Mouse (Mus musculus): ENCODE data around the gene Tcl1.
A peak's percentile ranks its signal among the peaks of the same experiment; 100 is the strongest.
"Not testable (repeated sequence)": the region's sequence is repeated elsewhere in the genome, so short reads cannot be mapped to it uniquely, and the experiment has no call there.

Gene Tcl1

GRCm38 (mm10) chr12:105222601-105223319 is at the start of gene Tcl1:
Gene Tcl1, minus strand, starts transcription at chr12:105222793.
- DNase-seq (ENCODE audit: low read depth) = peak; percentile 8

- DNase-seq (ENCODE audit: low read depth) = no peak
These were observed 48.7 kb upstream of the Tcl1 start for GRCm38 (mm10) chr12:105271016-105271965.

- no peak for DNase-seq (ENCODE audit: low read depth)
These were observed 44.5 kb upstream of the Tcl1 start for GRCm38 (mm10) chr12:105267076-105267475.

GRCm38 (mm10) chr12:105266096-105266495 is 43.5 kb upstream of the Tcl1 start:
- peak; percentile 73 for DNase-seq (ENCODE audit: low read depth)

- no peak for DNase-seq (ENCODE audit: low read depth)
These were observed 36.6 kb upstream of the Tcl1 start for GRCm38 (mm10) chr12:105259221-105259620.

GRCm38 (mm10) chr12:105258787-105259186 is 36.2 kb upstream of the Tcl1 start:
- peak; percentile 20 for DNase-seq (ENCODE audit: low read depth)

GRCm38 (mm10) chr12:105253796-105254195 is 31.2 kb upstream of the Tcl1 start:
- no peak for DNase-seq (ENCODE audit: low read depth)

GRCm38 (mm10) chr12:105248763-105249233 is 26.2 kb upstream of the Tcl1 start:
- DNase-seq (ENCODE audit: low read depth) = peak; percentile 5

GRCm38 (mm10) chr12:105239060-105239459 is 16.5 kb upstream of the Tcl1 start:
- DNase-seq (ENCODE audit: low read depth) = no peak

- no peak for DNase-seq (ENCODE audit: low read depth)
These were observed 12.5 kb upstream of the Tcl1 start for GRCm38 (mm10) chr12:105235091-105235490.

GRCm38 (mm10) chr12:105234362-105234761 is 11.8 kb upstream of the Tcl1 start:
- DNase-seq (ENCODE audit: low read depth) = no peak

GRCm38 (mm10) chr12:105224621-105225320 is 2.2 kb upstream of the Tcl1 start:
- no peak for DNase-seq (ENCODE audit: low read depth)

- no peak for DNase-seq (ENCODE audit: low read depth)
These were observed 5.4 kb downstream of the Tcl1 start for GRCm38 (mm10) chr12:105217101-105217760.

- DNase-seq (ENCODE audit: low read depth) = no peak
These were observed 13.4 kb downstream of the Tcl1 start for GRCm38 (mm10) chr12:105209231-105209630.

- no peak for DNase-seq (ENCODE audit: low read depth)
These were observed 14.2 kb downstream of the Tcl1 start for GRCm38 (mm10) chr12:105208441-105208840.

GRCm38 (mm10) chr12:105207071-105207470 is 15.5 kb downstream of the Tcl1 start:
- DNase-seq (ENCODE audit: low read depth) = no peak

- DNase-seq (ENCODE audit: low read depth) = not testable (repeated sequence)
These were observed 20.9 kb downstream of the Tcl1 start, which contains the start of gene Tcl1b4 for GRCm38 (mm10) chr12:105201657-105202056. Gene Tcl1b4, plus strand, starts transcription at chr12:105201957.

- not testable (repeated sequence) for DNase-seq (ENCODE audit: low read depth)
These were observed 22.7 kb downstream of the Tcl1 start for GRCm38 (mm10) chr12:105199684-105200497.

GRCm38 (mm10) chr12:105190743-105191142 is 31.9 kb downstream of the Tcl1 start, which contains the start of gene Tcl1b3:
Gene Tcl1b3, plus strand, starts transcription at chr12:105191043.
- DNase-seq (ENCODE audit: low read depth) = not testable (repeated sequence)

- DNase-seq (ENCODE audit: low read depth) = not testable (repeated sequence)
These were observed 33.6 kb downstream of the Tcl1 start for GRCm38 (mm10) chr12:105188980-105189379.
